Mouse (Mus musculus): Measurements from ENCODE around the gene Nsdhl.

The Nsdhl gene

DNA sequence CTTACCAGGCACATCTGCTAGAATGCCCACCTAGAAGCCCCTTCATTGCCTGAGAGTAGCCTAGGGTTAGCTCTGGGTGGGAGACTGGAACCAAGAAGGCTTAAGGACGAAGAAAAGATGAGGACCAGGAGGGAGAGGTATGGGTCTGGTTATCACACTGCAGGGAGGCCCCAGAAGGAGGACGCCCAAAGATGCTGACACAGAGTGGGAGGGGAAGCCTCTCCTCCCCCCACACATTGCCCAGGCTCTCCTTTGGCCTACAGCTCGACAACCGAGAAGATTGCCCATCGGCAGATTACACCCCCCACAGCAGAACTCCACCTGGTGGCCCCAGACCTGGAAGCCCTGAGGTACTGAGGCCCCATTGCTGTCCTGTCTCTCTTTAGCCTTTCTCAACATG lies 84.8 kb downstream of the Nsdhl start:
- DNase-seq (ENCODE audit: low spot score), result no peak

DNA sequence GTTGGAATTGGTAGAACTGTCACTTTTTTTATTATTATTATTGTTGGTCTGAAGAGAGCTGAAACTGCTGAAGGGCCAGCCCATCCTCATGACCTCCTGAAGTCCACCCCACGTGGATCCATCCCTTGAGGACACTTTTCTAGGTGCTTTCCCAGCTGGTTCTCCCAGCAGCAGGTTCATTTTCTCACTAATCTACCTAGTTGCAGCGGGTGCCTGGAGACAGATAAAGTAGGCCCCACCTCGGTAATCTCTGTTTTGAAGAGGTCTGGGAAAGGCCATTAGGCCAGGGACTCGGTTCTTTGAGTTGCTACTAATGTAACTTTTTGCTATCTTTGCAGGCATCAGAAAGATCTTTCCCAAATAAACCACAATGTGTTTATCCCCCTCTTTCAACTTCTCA lies 87.3 kb downstream of the Nsdhl start:
- DNase-seq (ENCODE audit: low spot score), result no peak

DNA sequence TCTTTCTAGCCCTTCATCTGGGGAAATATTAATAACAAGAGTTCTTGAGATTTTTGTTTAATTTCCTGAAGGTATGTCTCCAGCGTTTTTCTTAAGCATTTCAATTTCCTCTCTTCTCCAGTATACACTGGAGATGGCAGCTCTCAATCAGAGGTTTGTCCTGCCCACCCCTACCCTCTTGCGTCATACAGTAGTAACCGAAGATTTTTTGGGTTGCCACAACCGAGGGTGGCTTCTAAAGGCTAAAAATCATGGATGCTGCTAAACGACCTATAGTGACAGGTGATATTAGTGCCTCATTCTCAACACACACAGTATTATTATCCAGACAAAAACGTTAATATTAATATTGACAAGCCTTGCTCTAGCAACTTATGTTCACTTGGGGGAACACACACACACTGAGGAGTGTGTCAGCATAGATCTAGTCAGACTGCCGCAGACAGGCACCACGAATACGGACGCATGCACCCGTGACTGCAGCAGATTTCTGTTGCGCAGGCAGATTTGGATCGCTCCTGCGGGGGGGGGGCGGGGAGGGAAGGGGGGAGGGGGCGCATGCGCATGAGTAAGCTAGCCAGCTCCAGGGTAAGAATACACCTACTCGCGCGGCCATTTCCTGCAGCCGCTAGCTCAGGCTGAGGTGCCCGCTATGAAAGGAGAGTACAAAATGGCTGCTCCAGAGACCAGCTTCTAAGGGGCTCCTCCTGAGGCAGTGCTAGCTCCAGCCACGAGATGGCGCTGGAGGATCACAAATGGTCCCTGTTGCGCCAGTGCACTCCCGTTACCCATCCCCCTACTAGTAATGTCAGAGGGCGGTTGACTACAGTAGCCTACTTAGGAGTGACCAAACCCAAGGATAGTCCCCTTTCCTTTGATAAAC lies 89.5 kb downstream of the Nsdhl start:
- DNase-seq (ENCODE audit: low spot score), result peak; percentile 76

Data from spleen, adult 12 weeks (tissue).